Mouse (Mus musculus): ENCODE results near the gene Tbx4.

Tbx4 gene

DNA sequence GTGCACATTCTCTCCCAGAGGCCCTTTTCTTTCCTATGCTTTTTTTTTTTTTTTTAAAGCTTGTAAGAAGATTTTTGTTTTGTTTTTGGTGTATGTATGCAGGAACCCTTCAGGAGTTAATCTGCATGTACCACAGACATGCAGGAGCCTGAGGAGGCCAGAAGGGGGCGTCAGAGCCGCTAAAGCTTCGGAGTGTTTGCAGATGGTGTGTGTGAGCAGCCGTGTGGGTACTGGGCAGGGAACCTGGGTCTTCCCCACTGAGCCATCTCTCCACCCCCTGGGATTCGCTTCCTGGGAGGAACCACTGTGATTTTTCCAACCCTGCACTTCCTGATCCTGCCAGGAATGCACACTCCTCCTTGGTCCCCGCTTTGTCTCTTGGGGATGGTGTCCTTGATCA, 35.5 kb upstream of the Tbx4 start:
- no peak for DNase-seq (ENCODE audit: low read depth, low spot score)

- no peak for DNase-seq (ENCODE audit: low read depth, low spot score)
Measured at GRCm38 (mm10) chr11:85857997-85858698, 28.1 kb upstream of the Tbx4 start.

- DNase-seq (ENCODE audit: low read depth, low spot score) = no peak
Measured at GRCm38 (mm10) chr11:85864363-85864762, 21.9 kb upstream of the Tbx4 start.

DNA sequence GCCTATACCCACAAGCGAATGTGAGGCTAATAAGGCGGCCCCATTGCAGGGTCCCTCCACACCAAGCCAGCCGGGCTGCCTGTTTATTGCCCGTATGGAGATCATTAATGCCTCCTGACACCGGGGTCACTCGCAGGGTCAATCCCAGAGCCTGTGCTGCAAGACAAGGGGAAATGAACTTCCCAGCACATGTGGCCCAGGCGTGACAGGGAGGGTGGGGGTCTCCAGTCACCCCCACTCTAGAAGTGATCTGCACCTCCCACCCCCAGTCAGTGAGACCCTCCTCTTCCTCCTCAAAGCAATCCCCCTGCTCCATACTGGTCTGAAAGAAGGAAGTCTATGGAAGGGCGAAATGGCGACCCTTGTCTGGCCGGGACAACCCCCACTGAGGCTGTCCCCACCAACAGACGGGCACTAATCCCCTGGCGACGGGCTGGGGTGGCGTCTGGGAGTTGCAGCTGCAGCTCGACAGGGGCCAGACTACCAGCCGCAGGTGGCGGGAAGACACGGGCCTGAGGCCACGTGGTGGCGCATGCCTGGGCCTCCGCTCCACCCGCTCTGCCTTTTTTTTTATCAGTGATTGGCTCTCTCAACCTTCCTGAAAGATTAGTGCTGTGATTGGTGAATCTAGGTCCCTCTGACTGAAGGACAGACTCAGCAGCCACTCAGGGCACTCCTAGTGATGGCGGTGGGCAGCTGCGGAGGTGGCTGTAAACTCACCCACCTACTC, 10.0 kb upstream of the Tbx4 start:
- no peak for DNase-seq (ENCODE audit: low read depth, low spot score)

DNA sequence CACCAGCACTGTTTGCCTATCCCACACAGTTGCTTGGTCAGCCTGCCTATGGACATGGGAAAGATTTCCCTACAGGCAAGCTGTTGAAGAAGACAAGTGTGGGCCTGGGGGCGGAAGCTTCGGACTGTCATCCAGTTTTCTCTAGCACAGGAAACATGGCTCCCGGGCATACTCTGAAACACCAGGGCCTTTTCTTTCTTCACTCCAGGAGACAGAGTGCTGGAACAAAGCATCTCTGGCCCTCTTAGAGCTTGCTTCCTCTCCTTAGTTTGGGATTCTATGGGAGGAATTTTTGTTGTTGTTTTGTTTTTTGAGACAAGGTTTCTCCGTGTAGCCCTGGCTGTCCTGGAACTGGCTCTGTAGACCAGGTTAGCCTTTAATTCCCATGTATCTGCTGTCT, 1.7 kb upstream of the Tbx4 start:
- no peak for DNase-seq (ENCODE audit: low read depth, low spot score)

GRCm38 (mm10) chr11:85886429-85886785, 185 bp downstream of the Tbx4 start:
- no peak for DNase-seq (ENCODE audit: low read depth, low spot score)

GRCm38 (mm10) chr11:85887273-85887672, 1.1 kb downstream of the Tbx4 start:
- no peak for DNase-seq (ENCODE audit: low read depth, low spot score)

DNA sequence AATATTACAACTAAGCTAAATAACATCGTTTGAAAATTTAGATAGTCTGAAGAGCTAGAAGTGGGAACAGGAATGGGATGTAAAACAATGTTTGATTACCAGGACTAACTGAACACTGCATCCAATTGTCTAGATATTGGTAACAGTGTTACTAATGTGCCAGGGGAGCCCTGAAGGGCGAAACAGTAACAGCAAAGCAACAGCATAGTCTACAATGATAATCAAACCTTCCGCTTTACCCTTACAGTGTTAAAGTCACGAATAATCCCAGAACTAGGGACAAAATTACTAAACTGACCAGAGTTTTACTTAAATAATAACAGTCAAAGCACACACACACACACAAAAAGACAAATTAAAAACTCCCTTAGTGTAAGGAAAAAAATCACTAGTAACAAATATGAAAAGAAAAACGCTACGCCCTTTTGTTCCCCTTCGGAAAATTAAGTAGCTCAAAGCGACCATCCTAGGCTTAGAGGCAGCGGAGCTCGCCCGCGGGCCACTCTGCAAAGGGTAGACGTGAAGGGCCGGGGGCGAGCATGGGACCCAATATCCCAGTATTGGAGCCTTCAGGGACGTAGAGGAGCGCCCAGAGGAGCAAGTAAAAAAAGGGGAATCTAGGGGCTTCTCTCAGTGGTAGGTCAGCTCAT, 1.7 kb downstream of the Tbx4 start:
- no peak for DNase-seq (ENCODE audit: low read depth, low spot score)

GRCm38 (mm10) chr11:85888451-85888961, 2.3 kb downstream of the Tbx4 start:
- DNase-seq (ENCODE audit: low read depth, low spot score) = no peak

DNA sequence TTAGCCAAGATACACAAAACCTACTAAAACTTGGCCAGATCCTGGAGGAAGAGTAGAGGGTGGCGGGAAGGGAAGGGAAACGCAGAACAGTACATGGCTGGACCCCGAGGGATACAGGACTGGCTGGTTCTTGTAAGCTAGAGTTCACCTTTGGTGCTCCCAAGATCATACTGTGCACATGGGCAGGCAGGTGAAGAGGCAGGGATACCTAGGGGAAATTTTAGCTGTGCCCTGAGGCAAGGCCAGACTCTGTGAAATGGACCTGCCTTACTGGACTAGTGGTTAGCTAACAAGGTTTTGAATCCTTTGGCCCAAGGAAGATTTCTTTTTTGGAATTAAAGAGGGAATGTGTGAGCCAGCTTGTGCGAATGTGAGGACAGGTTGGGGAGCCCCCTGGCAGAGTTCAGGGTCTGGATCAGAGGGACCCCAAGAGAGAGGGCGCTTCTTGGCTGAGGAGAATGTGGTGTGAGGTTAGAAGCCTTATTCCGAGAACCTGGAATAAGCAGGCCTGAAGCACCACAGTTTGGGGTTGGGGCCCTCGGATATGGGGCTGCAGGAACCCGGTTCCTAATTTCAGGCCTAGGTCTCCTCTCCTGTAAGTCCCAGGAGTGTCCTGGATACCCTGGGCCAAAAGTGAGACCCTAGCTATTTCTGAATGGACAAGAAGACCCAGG, 3.0 kb downstream of the Tbx4 start:
- no peak for DNase-seq (ENCODE audit: low read depth, low spot score)

- no peak for DNase-seq (ENCODE audit: low read depth, low spot score)
Measured at GRCm38 (mm10) chr11:85889730-85890562, 3.7 kb downstream of the Tbx4 start.

- DNase-seq (ENCODE audit: low read depth, low spot score) = no peak
Measured at GRCm38 (mm10) chr11:85890563-85890845, 4.3 kb downstream of the Tbx4 start.

DNA sequence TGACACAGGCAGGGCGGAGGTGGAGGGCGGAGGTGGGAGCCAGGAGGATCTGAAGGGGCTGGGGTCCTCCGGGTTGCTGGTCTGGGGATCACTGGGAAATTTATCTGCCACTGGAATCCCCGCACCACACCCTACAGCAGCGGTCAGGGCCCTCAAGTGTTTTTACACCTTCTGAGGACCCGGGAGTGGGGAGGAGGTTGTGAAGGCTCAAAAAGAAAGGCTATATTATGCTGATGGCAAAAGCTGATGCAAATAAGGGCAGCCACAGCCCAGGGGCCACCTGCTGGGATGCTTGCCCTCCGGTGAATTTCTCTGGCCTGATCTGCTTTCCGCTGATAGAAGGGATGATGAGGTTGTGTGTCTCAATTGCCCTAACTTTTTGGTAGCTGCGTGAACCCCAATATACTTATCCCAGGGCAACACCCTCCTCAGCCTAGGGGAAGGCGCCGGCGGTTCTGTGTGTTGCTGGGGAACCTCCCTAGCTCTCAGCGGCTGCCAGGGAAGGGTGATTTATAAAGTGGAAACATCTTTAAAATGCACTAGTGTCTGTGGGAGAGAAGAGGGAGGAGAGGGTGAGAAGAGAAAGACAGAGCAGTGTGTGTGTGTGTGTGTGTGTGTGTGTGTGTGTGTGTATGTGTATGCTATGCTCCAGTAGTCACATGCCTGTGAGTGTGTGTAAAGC, 4.9 kb downstream of the Tbx4 start:
- no peak for DNase-seq (ENCODE audit: low read depth, low spot score)

DNA sequence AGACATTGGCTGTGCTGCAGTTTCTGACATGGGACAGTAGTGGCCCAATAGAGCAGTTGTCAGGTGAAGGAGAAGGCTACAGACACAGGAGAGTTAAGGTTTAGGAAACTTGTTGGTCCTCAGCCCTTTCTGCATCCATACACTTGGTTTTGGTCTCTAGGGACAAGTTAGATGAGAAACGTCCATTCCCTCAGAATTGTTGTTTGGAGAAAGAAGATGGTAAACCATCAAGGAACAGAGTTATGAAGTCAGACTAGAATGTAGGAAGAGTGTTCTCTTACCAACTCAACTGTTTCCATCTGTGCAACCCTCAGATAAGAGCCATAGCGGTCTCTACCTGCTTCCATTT, 5.4 kb downstream of the Tbx4 start:
- no peak for DNase-seq (ENCODE audit: low read depth, low spot score)

DNA sequence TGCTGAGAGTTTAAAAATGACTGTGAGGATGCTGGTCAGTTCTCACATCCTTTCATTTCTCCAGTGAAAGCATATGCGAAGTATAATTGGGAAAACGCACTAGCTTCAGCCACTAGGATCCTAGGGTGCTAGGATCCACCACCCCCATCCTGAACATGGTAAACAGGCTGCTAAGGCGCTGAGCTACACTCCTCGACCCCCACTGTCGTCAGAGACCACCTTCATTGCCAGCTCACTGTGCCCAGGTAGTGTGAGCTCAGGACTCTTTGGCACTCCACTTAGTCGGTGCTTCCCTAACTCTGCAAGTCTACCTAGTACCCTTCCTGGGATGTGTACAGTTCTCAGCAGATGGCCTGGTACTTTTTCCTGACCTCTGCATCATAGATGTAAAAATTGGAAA, 6.5 kb downstream of the Tbx4 start:
- no peak for DNase-seq (ENCODE audit: low read depth, low spot score)

GRCm38 (mm10) chr11:85893400-85894135, 7.3 kb downstream of the Tbx4 start:
- DNase-seq (ENCODE audit: low read depth, low spot score) = no peak

- no peak for DNase-seq (ENCODE audit: low read depth, low spot score)
Measured at GRCm38 (mm10) chr11:85894136-85894530, 7.9 kb downstream of the Tbx4 start.

DNA sequence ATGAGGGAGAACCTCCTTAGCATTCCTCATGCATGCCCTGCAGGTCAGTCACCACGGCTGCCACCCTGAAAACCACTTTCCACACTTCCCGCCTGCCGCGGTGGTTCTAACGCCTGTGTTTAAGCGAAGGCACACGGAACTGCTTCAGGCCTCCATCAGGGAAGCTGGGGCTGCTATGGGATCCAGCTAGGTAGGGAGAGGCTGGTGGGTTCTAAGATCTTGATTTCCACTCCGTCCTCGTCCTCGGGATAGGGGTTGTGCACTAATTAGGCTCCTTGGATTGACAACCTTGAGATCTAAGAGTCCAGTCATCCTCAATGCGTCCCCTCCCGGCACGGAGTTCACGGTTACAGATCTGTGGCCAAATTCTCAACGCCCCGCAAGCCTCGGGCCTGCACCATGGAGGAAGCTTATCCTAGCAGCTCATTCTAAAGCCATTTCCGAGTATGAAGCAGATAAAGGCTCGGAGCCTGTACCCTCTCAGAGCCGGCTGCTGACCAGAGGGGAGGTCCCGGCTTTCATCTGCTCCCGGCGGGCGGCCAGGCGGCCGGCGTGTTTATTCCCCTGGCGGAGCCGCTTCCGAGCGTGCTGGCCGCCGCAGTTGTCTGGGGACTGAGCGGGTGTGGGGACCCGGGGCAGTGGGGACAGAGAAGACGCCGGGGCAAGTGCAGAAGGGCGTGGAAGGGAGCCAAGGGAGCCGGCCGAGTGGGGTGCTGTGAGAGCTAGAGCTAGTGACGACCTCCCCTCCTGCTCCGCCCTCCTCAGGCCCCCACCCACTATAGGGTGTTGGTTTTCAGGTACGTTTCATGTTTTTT, 8.7 kb downstream of the Tbx4 start:
- no peak for DNase-seq (ENCODE audit: low read depth, low spot score)

DNA sequence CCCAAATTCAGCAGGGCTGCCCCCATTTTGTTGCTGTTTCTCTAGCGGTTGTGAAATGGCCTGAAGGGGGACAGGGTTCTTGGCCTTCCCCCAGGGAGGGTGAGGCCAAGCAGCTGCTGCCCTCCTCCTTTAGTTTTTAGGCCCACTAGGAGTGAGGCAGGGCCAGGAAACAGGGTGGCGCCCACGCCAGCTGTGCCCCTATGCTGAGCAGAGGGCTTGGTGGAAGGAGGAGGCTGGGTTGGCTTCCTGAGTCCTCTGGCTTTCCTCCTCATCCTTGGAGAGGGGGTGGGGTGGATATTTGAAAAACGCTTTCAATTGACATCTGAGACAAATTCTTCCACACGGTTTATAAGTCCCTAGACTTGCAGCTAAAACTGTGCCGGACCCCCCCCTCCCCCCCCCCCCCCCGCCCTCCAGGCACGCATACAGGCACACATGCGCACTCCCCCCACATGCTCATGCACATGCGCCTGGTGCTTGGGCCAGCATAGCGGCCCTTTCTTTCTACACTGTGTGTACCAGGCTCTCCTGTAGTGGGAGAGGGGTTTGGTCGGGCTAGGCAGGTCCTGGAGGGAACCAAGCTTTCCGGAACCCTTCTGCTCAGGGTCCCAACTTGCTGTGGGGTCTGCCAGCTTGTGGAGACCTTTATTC, 10.2 kb downstream of the Tbx4 start:
- DNase-seq (ENCODE audit: low read depth, low spot score) = no peak

All from WW6 (cell line).